27 mouse cellular contexts compared by ENCODE assay signal in genomic region chr14:23774542-23774941, GRCm38 (mm10).
DNase-seq lines count a peak whose midpoint lies in the region; ATAC-seq and TF ChIP-seq lines count a peak whose summit lies in the region.
"Had no signal": no experiment of that assay in that cellular context is flagged by ENCODE, and none has a peak within 500 bp of the region (broad histone marks: within the 10 kb centered on the region; RNA-seq: fewer than 3 reads in every experiment).

No protein-coding gene starts in this region.

- no peak for ATAC-seq in kidney, postnatal 0 days (replicated peaks; ENCODE audit: low FRiP score, low read depth)
- ATAC-seq: forebrain, embryonic 15.5 days; hindbrain, embryonic 16.5 days; intestine, embryonic 15.5 days; Patski had no signal

- no peak overlapping the region for H3K4me2 ChIP-seq in kidney, postnatal 0 days (ENCODE audit: low read length)
- H3K4me2 ChIP-seq: embryonic facial prominence, embryonic 13.5 days; forebrain, embryonic 12.5 days; forebrain, embryonic 15.5 days; heart, embryonic 11.5 days; hindbrain, embryonic 13.5 days; intestine, embryonic 15.5 days had no signal

- no peaks in the 10 kb centered on the region for H3K4me1 ChIP-seq in kidney, postnatal 0 days (replicated peaks; ENCODE audit: insufficient read depth, low read length)
- H3K4me1 ChIP-seq in lung, adult 2 months (ENCODE audit: control insufficient read depth, insufficient read depth, low read length): no peaks in the 10 kb centered on the region
- H3K4me1 ChIP-seq: embryonic facial prominence, embryonic 10.5 days; embryonic facial prominence, embryonic 13.5 days; forebrain, embryonic 12.5 days; forebrain, embryonic 15.5 days; hindbrain, embryonic 10.5 days; hindbrain, embryonic 13.5 days; intestine, embryonic 15.5 days had no signal

- no peak overlapping the region for H3K9ac ChIP-seq in kidney, postnatal 0 days (ENCODE audit: low read depth, low read length)
- H3K9ac ChIP-seq: embryonic facial prominence, embryonic 13.5 days; forebrain, embryonic 12.5 days; forebrain, embryonic 15.5 days; hindbrain, embryonic 13.5 days; intestine, embryonic 15.5 days had no signal

- no peak for TF ChIP-seq CTCF in gastrocnemius, adult 2 months (IDR thresholded peaks at IDR 0.05)
- TF ChIP-seq CTCF in kidney, postnatal 0 days (IDR thresholded peaks at IDR 0.05; ENCODE audit: low read depth): no peak
- TF ChIP-seq CTCF in lung, adult 2 months (IDR thresholded peaks at IDR 0.05; ENCODE audit: insufficient read depth, low read length): no peak

- H3K27ac ChIP-seq in gastrocnemius, adult 2 months: peak overlapping the region; percentile 66
- H3K27ac ChIP-seq in kidney, postnatal 0 days: no peak overlapping the region
- H3K27ac ChIP-seq: embryonic facial prominence, embryonic 10.5 days; embryonic facial prominence, embryonic 13.5 days; forebrain, embryonic 12.5 days; forebrain, embryonic 15.5 days; heart, adult 2 months; hindbrain, embryonic 10.5 days; hindbrain, embryonic 13.5 days; intestine, embryonic 15.5 days had no signal

- no peaks in the 10 kb centered on the region for H3K27me3 ChIP-seq in kidney, postnatal 0 days (ENCODE audit: insufficient read depth, low read length)
- H3K27me3 ChIP-seq: embryonic facial prominence, embryonic 13.5 days; forebrain, embryonic 12.5 days; forebrain, embryonic 15.5 days; hindbrain, embryonic 13.5 days; intestine, embryonic 15.5 days had no signal

- H3K36me3 ChIP-seq in kidney, postnatal 0 days (ENCODE audit: insufficient read depth, low read length): no peaks in the 10 kb centered on the region
- H3K36me3 ChIP-seq: embryonic facial prominence, embryonic 10.5 days; embryonic facial prominence, embryonic 13.5 days; forebrain, embryonic 12.5 days; forebrain, embryonic 15.5 days; hindbrain, embryonic 10.5 days; hindbrain, embryonic 13.5 days; intestine, embryonic 15.5 days had no signal

- intact Hi-C loops in gastrocnemius, adult 2 months (cut with DNase I): no loop called here

- H3K9me3 ChIP-seq in kidney, postnatal 0 days (replicated peaks; ENCODE audit: low read length): no peaks in the 10 kb centered on the region
- H3K9me3 ChIP-seq: embryonic facial prominence, embryonic 10.5 days; embryonic facial prominence, embryonic 13.5 days; forebrain, embryonic 12.5 days; forebrain, embryonic 15.5 days; hindbrain, embryonic 10.5 days; hindbrain, embryonic 13.5 days; intestine, embryonic 15.5 days had no signal

- DNase-seq in gastrocnemius, adult 2 months: no peak
- DNase-seq in gastrocnemius, postnatal 4 days (ENCODE audit: low spot score in 2 of 2): no peak
- peak; percentile 9 for DNase-seq in kidney, postnatal 0 days (ENCODE audit: low spot score)
- no peak for DNase-seq in kidney, adult 11 months
- DNase-seq in lung, postnatal 10 days: peak; percentile 25
- no peak for DNase-seq in lung, adult 2 months
- DNase-seq: adrenal gland, postnatal 10 days; adrenal gland, postnatal 36 days; cerebellum, adult 11-12 months; cerebellum, adult 8-10 months; cerebellum, postnatal 10 days; cerebellum, postnatal 36 days; embryo, embryonic 11 days; gastrocnemius, postnatal 10 days; gastrocnemius, postnatal 36 days; heart, adult 2 months had no signal

- no peak overlapping the region for H3K4me3 ChIP-seq in gastrocnemius, adult 2 months
- H3K4me3 ChIP-seq in kidney, postnatal 0 days (replicated peaks; ENCODE audit: low read depth, low read length): no peak overlapping the region
- H3K4me3 ChIP-seq in lung, adult 2 months (replicated peaks; ENCODE audit: extremely low read depth, low read depth, low read length): no peak overlapping the region
- H3K4me3 ChIP-seq: embryonic facial prominence, embryonic 10.5 days; embryonic facial prominence, embryonic 13.5 days; erythroblast, embryonic 14.5 days; forebrain, embryonic 12.5 days; forebrain, embryonic 15.5 days; heart, adult 2 months; hindbrain, embryonic 10.5 days; hindbrain, embryonic 13.5 days; intestine, embryonic 15.5 days had no signal

- TF ChIP-seq POLR2A in lung, adult 2 months (IDR thresholded peaks at IDR 0.05; ENCODE audit: borderline replicate concordance, extremely low read depth, low read depth, low read length): no peak

- 66% methylated on average over 2 of the region's 2 CpGs for WGBS in kidney, postnatal 0 days
- 60% methylated on average over 2 of the region's 2 CpGs for whole genome bisulfite sequencing in lung, adult 2 months

Comparison
In these comparisons a context has a peak if more than half of its experiments do, and no peak if none do; other contexts are left out.
1. DNase-seq: peak in kidney, postnatal 0 days (single experiment) and lung, postnatal 10 days (single experiment); none in gastrocnemius, adult 2 months (single experiment), gastrocnemius, postnatal 4 days (0 of 2), kidney, adult 11 months (single experiment) and lung, adult 2 months (single experiment).